Mouse (Mus musculus) left cerebral cortex, postnatal 10 days (tissue): ENCODE results near the gene Gm42791. TPM values are rescaled to one million over a fixed set of nuclear protein-coding genes. Genes with fewer than 3 reads are reported as not detected.

Experiments
- DNase-seq, 2 experiments: peaks; one replicate each; pipeline ENCODE4 v3.0.0; 2021 to 2022; ENCODE audit warnings: low spot score in 2 of 2, mixed read lengths in 1 of 2; ENCODE audit errors: extremely low spot score in 1 of 2
- intact Hi-C: fragments of 180-260 bp; cut with DNase I; formaldehyde crosslinking; loops from one replicate; pipeline ENCODE4 v1.15.1; 2025
- total RNA-seq, 2 experiments: library from RNA; stranded (reverse); gene quantifications; 2 replicates each; pipeline ENCODE4 v1.2.3; 2021

The Gm42791 gene
- total RNA-seq, 2 experiments from 2014 or later, result 6.0 to 18.1 TPM

DNA sequence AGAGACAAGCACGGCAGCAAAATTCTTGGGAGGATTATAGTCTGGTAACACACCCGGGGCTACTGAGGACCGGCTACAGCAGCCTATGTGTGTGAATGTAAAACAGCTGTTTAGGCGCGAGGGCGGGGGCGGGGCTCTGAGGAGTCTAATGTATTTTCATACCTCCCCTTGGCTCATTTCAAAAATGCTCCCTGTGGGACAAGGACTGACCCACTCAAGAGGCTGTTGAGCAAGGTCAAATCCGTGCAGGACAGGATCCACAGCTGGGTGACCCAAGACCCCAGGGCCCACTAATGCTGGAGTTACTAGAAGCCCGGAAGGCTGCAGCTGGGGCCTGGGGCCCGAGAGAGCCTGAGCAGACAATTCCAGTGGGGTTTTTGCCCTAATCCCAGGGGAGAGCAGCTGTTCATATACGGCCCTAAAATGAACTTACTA is 55.0 kb downstream of the Gm42791 start:
- intact Hi-C loops, result no loop called here
- DNase-seq, result peak in 1 of 2 experiments; percentile 43

DNA sequence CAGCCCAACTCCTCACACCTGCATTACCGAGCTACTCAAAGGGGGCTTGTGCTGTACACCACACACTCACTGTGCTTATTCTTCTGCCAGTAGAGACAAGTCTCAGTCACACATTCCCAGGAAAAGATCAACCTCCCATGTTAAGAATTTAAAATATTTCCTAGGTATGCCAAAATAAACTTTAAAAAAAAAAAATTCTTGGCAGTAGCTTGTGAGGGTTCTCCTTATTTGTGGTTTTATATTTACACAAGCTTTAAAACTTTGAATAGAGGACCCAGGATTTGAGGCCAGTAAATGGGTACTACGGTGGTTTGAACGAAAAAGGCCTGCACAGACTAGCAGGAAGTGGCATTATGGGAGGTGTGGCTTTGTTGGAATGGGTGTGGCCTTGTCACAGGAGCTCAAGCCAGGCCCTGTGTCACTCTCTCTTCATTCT is 58.4 kb downstream of the Gm42791 start:
- intact Hi-C loops, result no loop called here
- DNase-seq, result no peak

DNA sequence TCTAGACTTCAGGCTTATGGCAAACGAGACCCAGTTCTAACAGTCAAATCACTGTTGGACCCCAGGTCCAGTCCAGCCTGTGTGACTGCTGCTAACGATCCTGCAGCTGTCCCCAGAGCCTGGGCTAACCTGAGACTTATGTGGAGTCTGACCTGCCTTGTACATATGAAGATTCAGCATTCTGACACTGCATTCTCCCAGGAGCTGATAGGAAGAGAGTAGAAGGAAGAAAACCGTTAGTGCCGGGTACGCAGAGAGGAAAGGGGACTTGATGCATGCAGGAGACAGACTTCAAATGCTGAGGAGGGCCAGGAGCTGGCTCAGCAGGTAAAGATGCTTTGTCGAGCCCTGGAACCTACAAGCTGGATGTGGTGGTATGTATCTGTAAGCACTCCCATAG is 59.1 kb downstream of the Gm42791 start:
- intact Hi-C loops, result no loop called here
- DNase-seq, result no peak

DNA sequence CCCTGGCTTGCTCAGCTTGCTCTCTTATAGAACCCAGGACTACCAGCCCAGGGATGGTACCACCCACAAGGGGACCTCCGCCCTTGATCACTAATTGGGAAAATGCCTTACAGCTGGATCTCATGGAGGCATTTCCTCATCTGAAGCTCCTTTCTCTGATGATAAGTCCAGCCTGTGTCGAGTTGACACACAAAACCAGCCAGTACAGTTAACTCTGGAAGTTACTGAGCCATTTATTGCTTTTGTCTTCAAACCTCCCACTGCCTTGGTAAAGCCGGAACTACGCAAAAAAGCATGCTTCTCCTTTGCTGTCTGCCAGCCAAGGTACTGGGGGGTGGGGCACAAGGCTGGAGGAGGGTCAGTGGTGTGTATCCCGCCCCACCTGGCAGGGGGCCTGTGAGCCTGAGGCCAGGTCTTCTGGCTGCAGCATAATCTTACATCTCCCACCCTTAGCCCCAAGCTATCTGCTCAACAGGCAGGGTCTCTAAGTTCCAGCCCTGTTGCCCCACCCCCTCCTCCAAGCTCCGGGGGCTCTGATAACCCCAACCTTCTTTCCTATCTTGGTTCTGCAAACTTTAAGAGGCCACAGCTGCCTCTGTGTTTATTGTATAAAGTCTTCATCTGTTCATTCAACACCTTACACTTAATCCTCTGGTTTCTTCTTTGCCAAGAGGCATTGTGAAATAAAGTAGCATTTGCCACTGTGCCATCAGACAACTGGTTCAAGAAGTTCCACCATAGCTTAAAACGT is 59.7 kb downstream of the Gm42791 start:
- DNase-seq, result no peak
- intact Hi-C loops, result no loop called here

DNA sequence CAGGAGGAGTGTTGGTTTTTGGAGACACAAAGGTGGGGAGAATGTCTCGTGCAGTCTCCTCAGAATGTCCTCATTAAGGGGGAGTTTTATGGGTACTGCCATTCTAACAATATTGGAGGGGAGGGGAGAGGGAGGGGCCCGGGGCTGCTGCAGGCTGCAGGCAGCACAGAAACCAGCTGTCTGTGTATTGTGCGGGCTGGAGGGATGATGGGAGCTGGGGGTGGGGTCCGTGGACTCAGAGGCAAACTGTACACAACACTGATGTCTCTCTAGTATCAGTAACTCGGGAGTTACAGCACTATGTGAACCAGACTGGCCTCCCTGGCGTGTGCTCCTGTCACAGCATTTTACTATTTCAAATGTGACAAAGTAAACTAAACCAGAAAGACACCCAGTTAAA is 60.5 kb downstream of the Gm42791 start:
- no peak for DNase-seq

DNA sequence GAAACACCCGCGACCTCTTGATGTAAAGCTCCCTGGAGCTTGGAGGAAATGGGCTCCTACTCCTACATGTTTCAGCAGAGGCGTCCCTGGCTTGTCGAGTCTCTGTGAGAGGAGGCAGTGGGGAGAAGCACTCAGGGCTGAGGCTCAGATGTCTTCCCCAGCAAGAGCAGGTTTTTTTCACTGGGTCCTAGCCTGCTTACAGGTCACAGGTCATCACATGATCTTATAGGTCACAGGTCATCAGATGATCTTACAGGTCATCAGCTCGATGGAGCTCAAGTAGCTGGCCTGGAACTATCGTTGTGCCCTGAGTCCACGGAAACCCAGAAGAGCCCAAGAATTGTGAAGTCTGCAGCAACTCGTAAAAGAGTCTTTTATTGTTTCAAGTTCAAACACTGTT is 61.2 kb downstream of the Gm42791 start:
- no peak for DNase-seq
- intact Hi-C loops, result no loop called here

More for the DNA sequence above, 60.5 kb downstream of the Gm42791 start:
- intact Hi-C loops, result no loop called here

DNA sequence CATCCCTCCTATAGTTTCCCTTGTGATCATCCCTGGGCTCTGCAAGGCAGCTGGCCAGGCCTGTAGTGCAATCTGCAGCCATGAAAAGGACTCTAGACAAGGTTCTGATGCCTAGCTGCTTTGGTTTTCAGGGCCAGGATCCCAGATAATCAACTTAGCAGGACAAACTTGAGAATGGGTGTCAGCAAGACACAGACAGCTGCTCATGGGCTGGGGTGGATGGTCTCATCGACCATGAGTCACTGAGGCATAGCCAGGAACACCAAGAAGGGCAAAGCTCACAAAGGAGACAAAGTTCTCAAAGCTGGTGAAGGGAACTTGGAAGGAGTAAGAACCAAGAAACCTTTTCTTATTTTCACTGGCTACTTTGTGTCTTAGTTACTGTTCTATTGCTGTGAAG is 63.6 kb downstream of the Gm42791 start:
- no peak for DNase-seq

DNA sequence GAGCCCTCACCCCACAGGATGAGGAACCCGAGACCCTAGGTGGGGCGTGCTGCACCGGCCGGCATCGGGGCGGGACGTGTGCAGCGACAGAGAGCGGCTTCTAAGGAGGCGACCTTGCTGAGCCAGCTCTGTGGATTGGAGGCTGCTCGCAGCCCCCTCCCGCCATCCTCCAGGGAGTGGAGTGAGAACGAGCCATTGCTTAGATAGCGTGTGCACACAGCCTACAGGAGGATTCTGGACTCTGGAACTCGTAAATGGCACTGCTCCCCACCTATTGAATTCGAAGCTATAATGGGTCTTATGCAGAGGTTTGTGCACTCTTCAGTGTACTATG is 65.9 kb downstream of the Gm42791 start, which contains the start of gene Katnal1:
Gene Katnal1, minus strand, starts transcription at position 205 of the 334 bp plus-strand sequence.
- intact Hi-C loops, result no loop called here
- DNase-seq, result no peak

More for the DNA sequence above, 63.6 kb downstream of the Gm42791 start:
- intact Hi-C loops, result no loop called here

DNA sequence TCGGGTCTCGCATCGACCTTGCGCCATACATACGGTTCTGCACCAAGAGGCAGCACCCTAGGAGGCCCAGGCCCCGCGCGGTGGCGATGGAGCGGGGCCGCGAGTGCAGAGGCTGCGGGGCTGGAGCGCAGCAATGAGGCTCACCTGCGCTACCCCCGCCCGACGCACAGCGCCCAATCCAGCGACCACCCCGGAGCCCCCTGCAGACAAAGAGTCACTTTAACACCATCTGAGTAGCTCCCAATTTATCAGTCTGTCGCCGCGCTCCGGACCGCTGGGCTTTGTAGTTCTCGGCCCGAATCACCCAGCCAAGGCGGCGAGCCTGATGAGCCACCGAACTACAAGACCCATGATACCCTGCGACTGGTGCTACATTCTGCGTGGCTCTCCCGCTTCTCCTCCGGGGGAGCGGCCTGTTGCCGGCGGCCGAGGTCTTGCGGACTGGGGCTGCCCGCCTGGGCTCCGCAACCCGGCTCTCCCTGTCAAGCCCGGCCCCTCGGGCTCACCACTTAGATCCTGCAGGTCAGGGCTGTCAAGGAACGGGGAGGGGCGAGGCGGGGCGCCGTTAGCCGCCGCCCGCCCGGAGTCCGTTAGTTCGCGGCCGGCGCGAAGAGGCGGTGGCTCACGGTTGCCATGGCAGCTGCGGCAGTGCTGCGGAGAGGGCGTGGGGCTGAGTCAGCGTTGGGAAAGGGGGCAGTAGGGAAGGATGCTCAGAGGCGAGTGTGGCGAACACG is 66.4 kb downstream of the Gm42791 start:
- intact Hi-C loops, result no loop called here
- peak; percentile 95 to 96 for DNase-seq

DNA sequence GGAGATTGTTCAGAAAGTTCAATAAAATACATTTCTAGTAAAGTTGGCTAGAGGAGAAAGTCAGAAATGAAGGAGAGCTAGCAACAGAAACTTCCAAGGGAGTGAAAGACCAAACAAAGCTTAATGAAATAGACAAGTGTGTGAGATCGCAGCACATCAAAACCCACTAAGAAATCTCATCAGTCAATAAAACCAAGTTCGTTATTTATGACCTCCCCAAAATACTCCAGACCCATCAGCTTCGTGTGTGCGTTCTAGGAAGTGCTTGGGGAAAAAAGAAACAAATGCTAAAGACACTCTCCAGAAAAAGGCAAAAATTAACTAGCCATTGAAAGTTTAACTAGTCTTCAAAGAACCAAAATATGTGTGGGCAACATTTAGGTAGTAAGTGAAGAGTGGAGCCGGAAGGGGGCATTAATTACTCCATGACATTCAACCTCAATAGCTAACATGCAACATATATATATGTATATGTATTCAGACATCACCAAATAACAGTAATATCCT is 67.2 kb downstream of the Gm42791 start:
- no peak for DNase-seq
- intact Hi-C loops, result no loop called here

DNA sequence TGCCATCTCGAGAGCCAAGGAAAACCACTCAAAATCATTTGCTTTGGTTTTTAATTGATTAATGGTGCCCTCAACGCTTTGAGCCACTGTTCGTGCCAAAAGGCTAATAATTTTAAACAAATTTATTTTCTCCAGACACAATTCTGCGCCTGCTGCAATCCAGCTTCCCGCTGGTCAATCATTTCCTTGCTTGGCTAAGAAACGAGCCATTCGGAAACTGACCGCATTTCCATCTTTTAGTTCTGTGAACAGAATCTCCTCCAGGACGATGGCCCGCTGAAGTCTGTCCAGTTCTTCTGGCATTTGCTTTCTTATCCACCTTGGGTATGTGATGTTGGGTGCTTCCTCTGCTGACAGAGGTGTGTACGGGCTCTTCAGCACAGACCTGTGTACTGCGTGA is 70.4 kb downstream of the Gm42791 start:
- no peak for DNase-seq
- intact Hi-C loops, result no loop called here

DNA sequence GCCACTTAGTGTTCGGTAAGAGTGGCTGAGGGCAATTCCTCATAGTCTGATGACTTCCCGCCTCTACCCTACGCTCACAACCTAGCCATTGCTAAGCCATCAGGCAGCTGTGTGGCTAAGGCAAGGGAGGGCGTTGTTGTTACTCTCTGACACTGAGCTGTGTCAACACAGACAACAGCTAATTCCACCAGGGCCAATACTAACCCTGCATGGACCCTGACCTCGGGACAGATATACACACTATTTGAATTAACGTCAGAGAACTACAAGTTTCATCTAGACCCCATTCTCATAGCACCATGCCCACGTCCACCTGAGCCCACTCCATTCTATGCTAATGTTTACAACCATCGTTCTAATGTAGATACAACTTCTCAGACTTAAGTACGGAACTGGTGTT is 70.9 kb downstream of the Gm42791 start:
- DNase-seq, result no peak
- intact Hi-C loops, result no loop called here

DNA sequence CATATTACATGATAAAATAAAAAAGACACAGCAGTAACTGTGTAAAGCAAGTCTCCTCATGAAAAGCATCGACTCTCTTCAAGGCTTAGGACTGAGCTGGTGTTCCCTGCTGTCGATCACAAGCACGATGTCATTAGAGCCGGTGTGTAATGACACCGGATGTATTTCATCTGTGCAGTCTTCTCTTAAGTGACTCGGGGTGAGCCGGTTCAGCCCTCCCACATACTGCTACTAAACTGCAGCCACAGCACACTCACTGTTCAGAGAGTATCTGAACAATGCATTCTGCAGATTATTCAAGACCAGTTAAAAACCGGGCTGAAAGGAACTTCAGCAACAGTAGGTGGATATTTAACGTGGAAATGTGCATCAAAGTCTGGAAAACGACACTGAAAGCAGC is 71.5 kb downstream of the Gm42791 start:
- DNase-seq, result no peak
- intact Hi-C loops, result no loop called here

DNA sequence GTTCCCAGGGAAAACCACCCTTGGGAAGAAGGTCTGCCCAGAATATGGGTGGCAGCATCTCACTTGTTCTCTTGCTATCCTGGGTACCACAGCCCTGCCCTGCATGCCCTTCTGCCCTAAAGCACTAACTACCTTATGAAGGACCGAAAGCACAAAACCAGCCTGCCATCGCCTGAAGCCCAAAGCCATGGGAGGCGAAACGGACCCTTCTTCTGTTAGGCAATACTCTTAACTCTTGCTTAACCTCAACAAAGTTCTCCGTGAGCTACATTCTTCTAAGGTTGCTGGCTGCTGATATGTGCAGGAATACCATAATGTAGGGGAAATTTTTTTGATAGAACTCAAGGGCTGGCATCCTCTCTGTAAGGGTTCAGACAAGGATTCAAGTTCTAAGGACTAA is 72.2 kb downstream of the Gm42791 start:
- intact Hi-C loops, result no loop called here
- no peak for DNase-seq

DNA sequence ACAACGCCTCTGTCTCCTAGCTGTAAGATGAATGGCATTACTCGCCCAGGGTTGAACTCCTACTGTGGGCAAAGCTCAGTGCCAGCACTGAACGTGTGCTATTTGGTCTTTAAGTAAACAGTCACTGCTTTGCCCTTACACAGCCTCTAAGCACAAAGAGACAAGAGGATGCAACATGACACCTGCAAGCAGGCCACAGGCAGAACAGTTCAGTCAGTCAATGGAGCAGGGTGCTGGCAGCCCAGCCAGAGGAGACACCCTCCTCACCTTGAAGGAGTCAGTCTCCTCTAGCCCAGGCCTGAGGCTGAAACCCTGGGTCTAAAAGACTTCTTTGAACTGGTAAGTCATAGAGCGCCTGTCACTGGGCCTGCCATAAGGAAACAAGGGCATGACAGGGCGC is 76.9 kb downstream of the Gm42791 start:
- intact Hi-C loops, result loop anchor here (10.0 kb wide), 1 partner anchor 277 kb away; no protein-coding TSS in a partner anchor
- no peak for DNase-seq

DNA sequence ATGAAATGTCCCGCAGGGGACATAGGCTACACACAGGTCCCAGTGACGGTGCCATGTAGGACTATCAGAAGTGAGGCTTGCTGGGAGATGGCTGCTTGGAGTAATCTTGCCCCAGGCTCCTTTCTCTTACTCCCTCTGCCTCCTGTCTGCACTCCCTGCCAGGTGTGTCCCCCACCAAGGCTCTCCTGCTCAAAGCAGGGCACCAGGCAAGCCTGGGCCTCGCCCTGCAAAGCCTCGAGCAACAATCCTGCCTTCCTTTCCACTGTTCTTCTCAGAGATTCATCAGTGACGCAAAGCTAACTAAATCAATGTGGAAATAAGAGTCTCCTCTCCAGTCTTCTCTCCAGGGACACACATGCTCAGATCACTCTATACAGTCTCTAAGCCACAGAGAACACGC is 78.2 kb downstream of the Gm42791 start:
- intact Hi-C loops, result loop anchor here (10.0 kb wide), 1 partner anchor 278 kb away; no protein-coding TSS in a partner anchor
- no peak for DNase-seq

DNA sequence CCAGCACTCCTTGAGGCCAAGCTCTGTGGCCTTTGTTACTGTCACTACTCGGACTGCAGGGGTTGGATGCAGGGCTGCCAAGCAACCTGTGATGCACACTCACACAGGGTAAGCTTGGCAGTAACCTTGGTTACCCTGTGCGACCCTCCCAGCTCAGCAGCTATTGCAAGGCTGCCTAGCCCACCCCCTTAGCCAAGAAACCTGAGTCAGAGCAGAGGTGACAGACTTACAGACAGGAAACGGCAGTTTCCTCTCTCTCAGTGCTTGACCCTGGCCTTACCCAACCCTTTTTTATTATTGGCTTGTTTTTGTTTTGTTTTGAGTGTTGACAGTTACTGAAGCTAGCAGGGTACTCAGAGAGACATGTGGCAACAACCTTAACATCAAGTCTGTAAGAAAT is 82.7 kb downstream of the Gm42791 start:
- DNase-seq, result no peak
- intact Hi-C loops, result loop anchor here (10.0 kb wide), 1 partner anchor 283 kb away; no protein-coding TSS in a partner anchor

DNA sequence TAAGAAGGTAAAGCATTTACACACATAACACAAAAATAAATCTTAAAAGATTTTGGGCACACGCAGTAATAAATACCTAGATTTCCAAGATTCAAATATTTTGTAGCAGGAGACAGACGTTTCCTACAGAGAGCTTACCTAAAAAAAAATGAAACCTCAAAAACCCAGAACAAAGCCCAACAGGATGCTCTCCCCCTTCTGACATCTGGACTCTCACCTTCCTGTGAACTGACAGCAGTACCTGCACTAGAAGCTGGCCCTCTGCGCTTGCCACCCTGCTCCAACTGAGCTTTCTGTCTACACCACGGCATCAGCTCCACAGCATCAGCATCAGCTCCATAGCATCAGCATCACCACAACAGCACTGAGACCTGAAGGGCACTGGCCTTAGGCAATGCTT is 84.9 kb downstream of the Gm42791 start:
- no peak for DNase-seq
- intact Hi-C loops, result loop anchor here (10.0 kb wide), 1 partner anchor 285 kb away; no protein-coding TSS in a partner anchor

DNA sequence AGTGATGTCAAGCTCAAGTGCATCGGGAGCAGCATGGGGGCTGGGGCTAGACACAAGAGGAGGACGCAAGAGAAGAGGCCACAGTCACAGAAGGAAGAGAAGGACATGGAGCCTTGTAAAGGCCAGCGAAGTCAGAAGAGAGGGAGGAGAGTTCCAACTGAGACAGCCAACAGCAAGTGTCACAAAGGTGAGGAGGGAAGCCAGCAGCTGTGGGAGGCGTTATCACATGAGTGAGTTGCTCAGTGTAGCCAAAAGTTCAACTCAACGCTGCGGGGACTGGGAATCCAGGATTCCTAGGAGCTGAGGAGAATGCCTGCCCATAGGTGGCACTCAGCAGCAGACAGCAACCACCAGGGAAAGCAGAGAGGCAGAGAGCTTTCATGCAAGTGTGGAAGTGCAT is 85.5 kb downstream of the Gm42791 start:
- intact Hi-C loops, result no loop called here
- peak in 1 of 2 experiments; percentile 32 for DNase-seq

DNA sequence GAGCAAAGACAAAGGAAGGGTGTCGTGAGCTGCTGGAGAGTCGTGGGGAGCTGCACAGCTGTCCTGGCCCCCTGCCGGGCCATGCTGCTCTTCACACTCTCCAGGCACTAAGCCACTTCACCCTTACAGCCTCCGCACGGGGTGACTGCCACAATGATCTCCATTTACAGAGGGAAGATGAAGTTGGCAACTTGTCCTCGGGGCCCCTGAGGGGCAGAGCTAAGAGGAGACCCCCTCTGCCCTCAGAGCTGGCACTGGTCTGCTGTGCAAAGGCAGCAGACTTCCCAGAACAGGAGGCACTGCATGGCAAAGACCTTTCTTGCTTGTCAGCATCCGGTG is 85.9 kb downstream of the Gm42791 start:
- peak in 1 of 2 experiments; percentile 47 for DNase-seq
- intact Hi-C loops, result no loop called here
